Mouse (Mus musculus): ENCODE measurements around the gene Spcs1. TPM values are rescaled to one million over a fixed set of nuclear protein-coding genes. Genes with fewer than 3 reads are reported as not detected.

Gene Spcs1
- 260 and 262 TPM in 2 replicates for polyA plus RNA-seq (2014; fragmentation: Nextera tagmentation; extraction: Ambion mirVana)

GRCm38 (mm10) chr14:31001307-31002205, at the start of gene Spcs1, which contains the start of gene Glt8d1:
Spcs1 (minus strand) TSS chr14:31001672.
Glt8d1 (plus strand) TSS chr14:31001400.
- Histone ChIP-seq H3K4me1 (ENCODE audit: control insufficient read depth, insufficient read depth, low read length) (peaks cover 11% of the 10 kb centered on the region), H3K27me3 (ENCODE audit: control insufficient read depth, insufficient read depth, low read length) (no peaks in the 10 kb centered on the region), H3K4me2 (ENCODE audit: low read depth) (peak within 1 kb of the TSS; percentile 54), H3K9ac (ENCODE audit: low read length) (peak within 1 kb of the TSS; percentile 88), H3K9me3 (ENCODE audit: control insufficient read depth, low read length) (no peaks in the 10 kb centered on the region), H3K4me3 (ENCODE audit: low read depth, low read length) (peak within 1 kb of the TSS; percentile 89), H3K27ac (ENCODE audit: low read depth, low read length) (peak within 1 kb of the TSS; percentile 84), H3K36me3 (ENCODE audit: control insufficient read depth, insufficient read depth, low read length) (no peaks in the 10 kb centered on the region)
- DNase-seq (ENCODE audit: low spot score), result peak; percentile 88
- WGBS, result under 1% methylated on average over 82 of the region's 84 CpGs
- ATAC-seq (ENCODE audit: insufficient read depth, low FRiP score, low TSS enrichment), result peak; percentile 94

- H3K4me3 ChIP-seq (ENCODE audit: low read depth, low read length), result no peak overlapping the region
- H3K9me3 ChIP-seq (ENCODE audit: control insufficient read depth, low read length), result no peaks in the 10 kb centered on the region
- no peaks in the 10 kb centered on the region for H3K4me1 ChIP-seq (ENCODE audit: control insufficient read depth, insufficient read depth, low read length)
- peaks cover 18% of the 10 kb centered on the region for H3K36me3 ChIP-seq (ENCODE audit: control insufficient read depth, insufficient read depth, low read length)
- no peaks in the 10 kb centered on the region for H3K27me3 ChIP-seq (ENCODE audit: control insufficient read depth, insufficient read depth, low read length)
- no peak overlapping the region for H3K4me2 ChIP-seq (ENCODE audit: low read depth)
- DNase-seq (ENCODE audit: low spot score) (no peak), ATAC-seq (ENCODE audit: insufficient read depth, low FRiP score, low TSS enrichment) (no peak)
- H3K27ac ChIP-seq (ENCODE audit: low read depth, low read length), result no peak overlapping the region
- WGBS, result 87% methylated on average over 1 of the region's 1 CpGs
- H3K9ac ChIP-seq (ENCODE audit: low read length), result no peak overlapping the region
These were observed 44.3 kb upstream of the Spcs1 start for GRCm38 (mm10) chr14:31045817-31046216.

- peaks cover 15% of the 10 kb centered on the region for H3K36me3 ChIP-seq (ENCODE audit: control insufficient read depth, insufficient read depth, low read length)
These were observed 43.8 kb upstream of the Spcs1 start for GRCm38 (mm10) chr14:31045296-31045695.

GRCm38 (mm10) chr14:31025785-31026184, 24.3 kb upstream of the Spcs1 start:
- 81% methylated on average over 3 of the region's 3 CpGs for WGBS
- Histone ChIP-seq H3K9ac (ENCODE audit: low read length) (no peak overlapping the region), H3K36me3 (ENCODE audit: control insufficient read depth, insufficient read depth, low read length) (peaks cover 22% of the 10 kb centered on the region), H3K4me2 (ENCODE audit: low read depth) (no peak overlapping the region), H3K27ac (ENCODE audit: low read depth, low read length) (no peak overlapping the region), H3K27me3 (ENCODE audit: control insufficient read depth, insufficient read depth, low read length) (no peaks in the 10 kb centered on the region), H3K4me1 (ENCODE audit: control insufficient read depth, insufficient read depth, low read length) (no peaks in the 10 kb centered on the region), H3K9me3 (ENCODE audit: control insufficient read depth, low read length) (no peaks in the 10 kb centered on the region), H3K4me3 (ENCODE audit: low read depth, low read length) (no peak overlapping the region)
- DNase-seq (ENCODE audit: low spot score) (no peak), ATAC-seq (ENCODE audit: insufficient read depth, low FRiP score, low TSS enrichment) (no peak)

More at GRCm38 (mm10) chr14:31045296-31045695, 43.8 kb upstream of the Spcs1 start:
- Histone ChIP-seq H3K27me3 (ENCODE audit: control insufficient read depth, insufficient read depth, low read length) (no peaks in the 10 kb centered on the region), H3K4me2 (ENCODE audit: low read depth) (no peak overlapping the region), H3K4me1 (ENCODE audit: control insufficient read depth, insufficient read depth, low read length) (no peaks in the 10 kb centered on the region), H3K4me3 (ENCODE audit: low read depth, low read length) (no peak overlapping the region), H3K27ac (ENCODE audit: low read depth, low read length) (no peak overlapping the region), H3K9me3 (ENCODE audit: control insufficient read depth, low read length) (no peaks in the 10 kb centered on the region), H3K9ac (ENCODE audit: low read length) (no peak overlapping the region)
- ATAC-seq (ENCODE audit: insufficient read depth, low FRiP score, low TSS enrichment), result no peak
- DNase-seq (ENCODE audit: low spot score), result no peak
- WGBS, result 91% methylated on average over 5 of the region's 5 CpGs

- no peaks in the 10 kb centered on the region for H3K9me3 ChIP-seq (ENCODE audit: control insufficient read depth, low read length)
These were observed 21.1 kb upstream of the Spcs1 start for GRCm38 (mm10) chr14:31022579-31022978.

GRCm38 (mm10) chr14:31019331-31020205, 18.1 kb upstream of the Spcs1 start:
- Histone ChIP-seq H3K4me3 (ENCODE audit: low read depth, low read length) (peak overlapping the region; percentile 73), H3K9ac (ENCODE audit: low read length) (peak overlapping the region; percentile 96), H3K27me3 (ENCODE audit: control insufficient read depth, insufficient read depth, low read length) (no peaks in the 10 kb centered on the region), H3K4me2 (ENCODE audit: low read depth) (peak overlapping the region; percentile 61), H3K4me1 (ENCODE audit: control insufficient read depth, insufficient read depth, low read length) (peaks cover 14% of the 10 kb centered on the region), H3K36me3 (ENCODE audit: control insufficient read depth, insufficient read depth, low read length) (peaks cover 15% of the 10 kb centered on the region), H3K27ac (ENCODE audit: low read depth, low read length) (peak overlapping the region; percentile 99), H3K9me3 (ENCODE audit: control insufficient read depth, low read length) (no peaks in the 10 kb centered on the region)
- 8% methylated on average over 42 of the region's 56 CpGs for WGBS
- peak; percentile 95 for ATAC-seq (ENCODE audit: insufficient read depth, low FRiP score, low TSS enrichment)
- peak; percentile 88 for DNase-seq (ENCODE audit: low spot score)

More at GRCm38 (mm10) chr14:31022579-31022978, 21.1 kb upstream of the Spcs1 start:
- Histone ChIP-seq H3K4me3 (ENCODE audit: low read depth, low read length) (no peak overlapping the region), H3K4me1 (ENCODE audit: control insufficient read depth, insufficient read depth, low read length) (peaks cover 11% of the 10 kb centered on the region), H3K27ac (ENCODE audit: low read depth, low read length) (no peak overlapping the region), H3K36me3 (ENCODE audit: control insufficient read depth, insufficient read depth, low read length) (peaks cover 18% of the 10 kb centered on the region), H3K9ac (ENCODE audit: low read length) (no peak overlapping the region), H3K4me2 (ENCODE audit: low read depth) (no peak overlapping the region), H3K27me3 (ENCODE audit: control insufficient read depth, insufficient read depth, low read length) (no peaks in the 10 kb centered on the region)
- no peak for ATAC-seq (ENCODE audit: insufficient read depth, low FRiP score, low TSS enrichment)
- no peak for DNase-seq (ENCODE audit: low spot score)
- WGBS, result 79% methylated on average over 1 of the region's 1 CpGs

GRCm38 (mm10) chr14:31018860-31019291, 17.4 kb upstream of the Spcs1 start, which contains the start of the genes Pbrm1 and Gnl3:
Pbrm1 (plus strand) TSS chr14:31019138.
Gnl3 (minus strand) TSS chr14:31019152.
- Histone ChIP-seq H3K4me2 (ENCODE audit: low read depth) (peak within 1 kb of the TSS; percentile 61), H3K27me3 (ENCODE audit: control insufficient read depth, insufficient read depth, low read length) (no peaks in the 10 kb centered on the region), H3K9ac (ENCODE audit: low read length) (peak within 1 kb of the TSS; percentile 96), H3K4me3 (ENCODE audit: low read depth, low read length) (peak within 1 kb of the TSS; percentile 73), H3K4me1 (ENCODE audit: control insufficient read depth, insufficient read depth, low read length) (peaks cover 14% of the 10 kb centered on the region), H3K9me3 (ENCODE audit: control insufficient read depth, low read length) (no peaks in the 10 kb centered on the region), H3K36me3 (ENCODE audit: control insufficient read depth, insufficient read depth, low read length) (peaks cover 14% of the 10 kb centered on the region), H3K27ac (ENCODE audit: low read depth, low read length) (peak within 1 kb of the TSS; percentile 99)
- peak; percentile 91 for ATAC-seq (ENCODE audit: insufficient read depth, low FRiP score, low TSS enrichment)
- DNase-seq (ENCODE audit: low spot score), result peak; percentile 97
- under 1% methylated on average over 41 of the region's 53 CpGs for WGBS

- peaks cover 14% of the 10 kb centered on the region for H3K36me3 ChIP-seq (ENCODE audit: control insufficient read depth, insufficient read depth, low read length)
These were observed 16.4 kb upstream of the Spcs1 start for GRCm38 (mm10) chr14:31017854-31018253.

More at GRCm38 (mm10) chr14:31017854-31018253, 16.4 kb upstream of the Spcs1 start:
- 0% methylated on average over 2 of the region's 2 CpGs for WGBS
- H3K9ac ChIP-seq (ENCODE audit: low read length), result peak overlapping the region; percentile 96
- peak; percentile 22 for DNase-seq (ENCODE audit: low spot score)
- H3K9me3 ChIP-seq (ENCODE audit: control insufficient read depth, low read length), result no peaks in the 10 kb centered on the region
- no peaks in the 10 kb centered on the region for H3K27me3 ChIP-seq (ENCODE audit: control insufficient read depth, insufficient read depth, low read length)
- peak overlapping the region; percentile 73 for H3K4me3 ChIP-seq (ENCODE audit: low read depth, low read length)
- H3K4me2 ChIP-seq (ENCODE audit: low read depth), result peak overlapping the region; percentile 61
- H3K27ac ChIP-seq (ENCODE audit: low read depth, low read length), result no peak overlapping the region
- ATAC-seq (ENCODE audit: insufficient read depth, low FRiP score, low TSS enrichment), result no peak
- H3K4me1 ChIP-seq (ENCODE audit: control insufficient read depth, insufficient read depth, low read length), result peaks cover 14% of the 10 kb centered on the region

All from neural tube, embryonic 11.5 days (tissue).